Mouse (Mus musculus): Measurements from ENCODE around the gene Calml4. TPM values are rescaled to one million over a fixed set of nuclear protein-coding genes. Genes with fewer than 3 reads are reported as not detected.
A peak's percentile ranks its signal among the peaks of the same experiment; 100 is the strongest.

Calml4 gene
- polyA plus RNA-seq (2015; fragmentation: Nextera tagmentation; extraction: Ambion mirVana) = 15.4 and 19.5 TPM in 2 replicates

DNA sequence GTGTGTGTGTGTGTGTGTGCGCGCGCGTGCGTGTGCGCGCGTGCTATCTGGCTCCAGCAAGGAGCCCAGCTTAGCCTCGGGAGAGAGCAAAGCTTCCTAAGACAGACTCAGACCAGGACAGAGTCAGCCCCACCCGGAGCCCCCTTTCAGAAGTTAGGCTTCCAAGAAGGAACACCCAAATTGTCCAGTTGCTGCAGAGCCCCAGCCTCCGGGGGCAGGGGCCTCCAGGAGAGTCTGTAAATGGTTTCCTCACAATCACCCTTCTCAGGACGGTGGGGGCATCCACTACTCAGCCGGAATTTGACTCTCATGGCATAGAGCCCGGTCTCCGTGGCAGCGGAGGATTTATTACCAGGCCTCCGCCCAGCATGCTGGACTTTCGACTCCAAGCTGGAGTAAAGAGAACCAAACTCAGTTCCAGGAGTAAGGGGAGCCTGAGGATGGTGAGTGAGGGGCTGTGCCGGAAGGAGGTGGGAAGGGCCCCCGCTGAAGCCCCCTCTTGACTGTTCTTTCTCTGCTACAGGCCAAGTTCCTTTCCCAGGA lies at the start of gene Calml4:
Calml4 (plus strand) TSS at position 362 of the 543 bp plus-strand sequence.
- 50% methylated on average over 20 of the region's 20 CpGs for WGBS

GRCm38 (mm10) chr9:62810095-62810494 lies 47.8 kb upstream of the Calml4 start:
- H3K9ac ChIP-seq = peak overlapping the region; percentile 99
- WGBS = 15% methylated on average over 8 of the region's 8 CpGs
- peaks cover 28% of the 10 kb centered on the region for H3K4me1 ChIP-seq (replicated peaks)
- H3K36me3 ChIP-seq = no peaks in the 10 kb centered on the region
- H3K4me3 ChIP-seq = peak overlapping the region; percentile 98
- peak overlapping the region; percentile 65 for H3K4me2 ChIP-seq
- no peaks in the 10 kb centered on the region for H3K9me3 ChIP-seq
- no peaks in the 10 kb centered on the region for H3K27me3 ChIP-seq
- ATAC-seq (ENCODE audit: low FRiP score, low read depth) = no peak
- peak overlapping the region; percentile 99; the same call in 1 of the 2 replicates for H3K27ac ChIP-seq (replicated peaks)

More for the DNA sequence above, at the start of gene Calml4:
- Histone ChIP-seq H3K27me3 (no peaks in the 10 kb centered on the region), H3K4me3 (no peak within 1 kb of the TSS), H3K27ac (replicated peaks) (peak within 1 kb of the TSS; percentile 38), H3K9me3 (no peaks in the 10 kb centered on the region), H3K4me1 (replicated peaks) (peaks cover 16% of the 10 kb centered on the region; the same call in 1 of the 2 replicates), H3K4me2 (peak within 1 kb of the TSS; percentile 3; the same call in 1 of the 2 replicates), H3K9ac (no peak within 1 kb of the TSS), H3K36me3 (no peaks in the 10 kb centered on the region)
- peak; percentile 30; the same call in 1 of the 2 replicates for ATAC-seq (ENCODE audit: low FRiP score, low read depth)

DNA sequence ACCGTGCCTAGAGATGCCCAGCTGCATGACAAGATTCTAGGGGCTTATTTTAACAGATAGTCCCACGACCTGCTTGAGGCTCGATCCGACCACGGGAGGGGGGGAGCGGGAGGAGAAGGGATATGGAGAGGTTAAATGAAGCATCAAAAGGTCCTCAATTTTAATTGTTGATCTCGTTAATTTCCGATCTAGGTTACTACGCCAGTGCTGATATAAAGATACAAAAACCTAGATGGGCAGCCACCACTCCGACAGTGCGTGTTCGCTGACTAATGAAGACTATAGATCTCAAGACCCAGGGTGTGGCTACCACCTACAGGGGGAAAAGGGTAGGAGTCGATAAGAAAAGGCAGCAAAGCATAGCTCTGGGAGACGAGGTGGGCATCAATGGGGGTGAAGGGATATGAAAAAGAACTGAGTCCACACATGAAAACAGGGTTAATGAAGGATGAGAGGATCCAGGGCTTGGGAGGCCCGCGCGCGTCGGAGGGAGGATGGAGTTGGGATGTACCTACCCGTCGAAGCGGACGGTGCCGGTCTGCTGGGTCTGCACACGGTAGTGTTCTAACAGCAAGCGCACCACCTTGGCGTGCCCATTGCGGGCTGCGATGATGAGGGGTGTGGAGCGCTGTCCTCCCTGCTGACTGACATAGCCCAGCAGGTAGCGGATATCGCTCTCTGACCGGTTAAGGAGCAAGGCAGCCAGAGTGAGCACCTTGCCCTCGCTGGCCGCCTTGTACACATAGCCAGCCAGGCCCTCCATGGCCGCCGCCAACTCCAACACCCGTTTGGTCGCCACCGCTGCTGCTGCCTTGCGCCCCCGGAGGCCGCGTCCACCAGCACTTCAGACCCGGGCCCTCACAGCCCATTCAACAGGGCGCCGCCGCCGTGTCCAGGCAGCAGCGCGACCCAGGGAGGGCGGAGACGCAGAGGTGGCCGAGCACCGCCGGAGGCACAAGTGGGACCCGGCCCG lies 47.1 kb upstream of the Calml4 start:
- ATAC-seq (ENCODE audit: low FRiP score, low read depth) = peak; percentile 75
- under 1% methylated on average over 58 of the region's 58 CpGs for WGBS
- no peaks in the 10 kb centered on the region for H3K9me3 ChIP-seq
- peak overlapping the region; percentile 65 for H3K4me2 ChIP-seq
- no peaks in the 10 kb centered on the region for H3K36me3 ChIP-seq
- peak overlapping the region; percentile 99 for H3K9ac ChIP-seq
- peak overlapping the region; percentile 99 for H3K27ac ChIP-seq (replicated peaks)
- H3K27me3 ChIP-seq = no peaks in the 10 kb centered on the region
- H3K4me1 ChIP-seq (replicated peaks) = peaks cover 28% of the 10 kb centered on the region
- H3K4me3 ChIP-seq = peak overlapping the region; percentile 98

- Histone ChIP-seq H3K9ac (peak within 1 kb of the TSS; percentile 99), H3K36me3 (no peaks in the 10 kb centered on the region), H3K27me3 (no peaks in the 10 kb centered on the region), H3K4me1 (replicated peaks) (peaks cover 28% of the 10 kb centered on the region), H3K27ac (replicated peaks) (peak within 1 kb of the TSS; percentile 99), H3K9me3 (no peaks in the 10 kb centered on the region), H3K4me3 (peak within 1 kb of the TSS; percentile 98), H3K4me2 (peak within 1 kb of the TSS; percentile 65)
- WGBS = under 1% methylated on average over 68 of the region's 68 CpGs
- peak; percentile 93 for ATAC-seq (ENCODE audit: low FRiP score, low read depth)
Observed at GRCm38 (mm10) chr9:62811516-62812121, 46.3 kb upstream of the Calml4 start, which contains the start of gene Fem1b. TSS of gene Fem1b (minus strand) at chr9:62811934.

DNA sequence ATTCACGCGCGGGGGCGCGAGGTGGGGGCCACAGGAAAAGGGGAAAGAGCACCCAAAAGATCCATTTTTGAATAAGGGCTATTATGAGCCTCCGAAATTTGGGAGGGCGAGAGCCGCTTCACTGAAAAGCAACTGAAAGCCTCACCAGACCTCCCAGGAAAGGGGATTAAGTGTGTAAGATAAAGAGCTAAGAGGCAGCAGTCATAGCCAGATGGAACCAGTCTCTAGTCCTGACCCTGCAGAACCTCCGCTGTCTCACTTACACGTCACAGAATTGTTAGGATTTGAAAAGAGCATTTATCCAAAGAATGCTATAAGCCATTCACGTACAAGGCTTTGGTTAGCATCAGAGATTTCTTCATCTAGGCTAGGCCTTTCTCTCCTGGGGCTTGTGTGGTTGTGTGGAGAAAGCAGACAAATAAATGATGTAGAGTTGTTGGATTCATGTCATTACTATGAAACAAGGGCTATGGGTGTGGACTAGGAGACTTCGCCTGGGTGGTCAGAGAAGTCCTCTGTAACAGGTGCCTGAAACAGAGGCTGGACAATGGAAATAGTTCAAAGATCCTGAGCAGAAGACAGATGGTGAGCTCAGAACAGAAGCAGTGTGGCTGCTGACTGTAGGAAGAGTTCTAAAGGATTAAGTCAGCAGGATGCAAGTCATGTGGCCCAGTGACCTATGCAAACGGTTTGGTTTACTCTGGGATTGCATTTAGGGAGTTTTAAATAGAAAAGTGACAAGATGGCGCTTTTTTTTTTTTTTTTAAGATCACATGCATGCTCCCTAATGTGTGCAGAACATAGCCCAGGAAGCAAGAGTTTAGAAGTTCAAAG lies 45.4 kb upstream of the Calml4 start:
- H3K27me3 ChIP-seq = no peaks in the 10 kb centered on the region
- ATAC-seq (ENCODE audit: low FRiP score, low read depth) = peak; percentile 27; the same call in 1 of the 2 replicates
- H3K36me3 ChIP-seq = no peaks in the 10 kb centered on the region
- peak overlapping the region; percentile 99 for H3K9ac ChIP-seq
- H3K4me1 ChIP-seq (replicated peaks) = peaks cover 33% of the 10 kb centered on the region
- WGBS = 11% methylated on average over 14 of the region's 14 CpGs
- peak overlapping the region; percentile 98 for H3K4me3 ChIP-seq
- peak overlapping the region; percentile 99 for H3K27ac ChIP-seq (replicated peaks)
- H3K4me2 ChIP-seq = peak overlapping the region; percentile 65
- no peaks in the 10 kb centered on the region for H3K9me3 ChIP-seq

GRCm38 (mm10) chr9:62814751-62815150 lies 43.1 kb upstream of the Calml4 start:
- 89% methylated on average over 2 of the region's 2 CpGs for WGBS
- H3K9ac ChIP-seq = no peak overlapping the region
- no peaks in the 10 kb centered on the region for H3K9me3 ChIP-seq
- no peaks in the 10 kb centered on the region for H3K27me3 ChIP-seq
- no peak overlapping the region for H3K27ac ChIP-seq (replicated peaks)
- no peak overlapping the region for H3K4me3 ChIP-seq
- ATAC-seq (ENCODE audit: low FRiP score, low read depth) = no peak
- no peak overlapping the region for H3K4me2 ChIP-seq
- no peaks in the 10 kb centered on the region for H3K36me3 ChIP-seq
- H3K4me1 ChIP-seq (replicated peaks) = peaks cover 12% of the 10 kb centered on the region

DNA sequence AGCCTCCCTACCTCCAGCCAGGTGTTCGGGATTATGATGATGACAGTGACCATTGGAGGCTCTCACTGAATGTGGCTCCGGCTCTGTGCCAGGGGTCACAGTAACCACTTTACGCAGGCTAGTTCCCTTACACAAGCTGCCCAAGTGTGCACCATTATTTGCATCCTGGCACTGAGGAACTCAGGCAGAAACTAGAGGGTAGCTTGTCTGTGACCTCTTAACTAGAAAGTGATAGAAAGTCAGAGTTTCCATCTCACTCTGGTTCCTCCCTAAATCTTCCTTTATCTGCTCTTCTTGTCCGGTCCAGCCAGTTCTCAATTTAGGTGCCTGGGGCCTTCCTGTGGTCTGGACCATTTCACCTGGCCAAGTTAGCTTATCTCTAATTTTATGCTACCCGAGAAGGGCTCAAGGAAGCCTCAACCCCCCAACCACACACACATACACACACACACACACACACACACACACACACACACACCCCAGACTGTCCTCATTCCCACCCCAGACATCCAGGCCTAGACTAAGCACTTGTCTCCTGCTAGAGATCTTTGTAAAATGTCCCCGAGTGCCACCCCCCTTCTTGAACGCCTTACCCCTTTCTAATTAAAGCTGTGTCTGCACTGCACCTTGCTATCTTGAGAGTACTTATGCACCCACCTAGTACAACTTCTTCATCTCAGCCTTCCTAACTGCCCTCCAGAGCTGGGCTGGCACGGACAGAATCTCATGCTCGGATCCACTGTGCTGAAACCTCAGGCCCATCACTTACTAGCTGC lies 41.4 kb upstream of the Calml4 start:
- H3K36me3 ChIP-seq = no peaks in the 10 kb centered on the region
- ATAC-seq (ENCODE audit: low FRiP score, low read depth) = no peak
- H3K9ac ChIP-seq = no peak overlapping the region
- H3K4me1 ChIP-seq (replicated peaks) = peaks cover 12% of the 10 kb centered on the region
- WGBS = 85% methylated on average over 9 of the region's 9 CpGs
- H3K4me3 ChIP-seq = no peak overlapping the region
- H3K27ac ChIP-seq (replicated peaks) = 0 out of 2 replicates have a peak overlapping the region, but pooled peaks have one; percentile 31
- H3K4me2 ChIP-seq = no peak overlapping the region
- H3K9me3 ChIP-seq = no peaks in the 10 kb centered on the region
- no peaks in the 10 kb centered on the region for H3K27me3 ChIP-seq

- Histone ChIP-seq H3K9ac (no peak overlapping the region), H3K4me2 (no peak overlapping the region), H3K9me3 (no peaks in the 10 kb centered on the region), H3K36me3 (no peaks in the 10 kb centered on the region), H3K27ac (replicated peaks) (0 out of 2 replicates have a peak overlapping the region, but pooled peaks have one; percentile 31), H3K27me3 (no peaks in the 10 kb centered on the region), H3K4me1 (replicated peaks) (peaks cover 11% of the 10 kb centered on the region), H3K4me3 (no peak overlapping the region)
- ATAC-seq (ENCODE audit: low FRiP score, low read depth) = no peak; the same call in 1 of the 2 replicates
- WGBS = 46% methylated on average over 12 of the region's 12 CpGs
Observed at GRCm38 (mm10) chr9:62817099-62817571, 40.7 kb upstream of the Calml4 start.

DNA sequence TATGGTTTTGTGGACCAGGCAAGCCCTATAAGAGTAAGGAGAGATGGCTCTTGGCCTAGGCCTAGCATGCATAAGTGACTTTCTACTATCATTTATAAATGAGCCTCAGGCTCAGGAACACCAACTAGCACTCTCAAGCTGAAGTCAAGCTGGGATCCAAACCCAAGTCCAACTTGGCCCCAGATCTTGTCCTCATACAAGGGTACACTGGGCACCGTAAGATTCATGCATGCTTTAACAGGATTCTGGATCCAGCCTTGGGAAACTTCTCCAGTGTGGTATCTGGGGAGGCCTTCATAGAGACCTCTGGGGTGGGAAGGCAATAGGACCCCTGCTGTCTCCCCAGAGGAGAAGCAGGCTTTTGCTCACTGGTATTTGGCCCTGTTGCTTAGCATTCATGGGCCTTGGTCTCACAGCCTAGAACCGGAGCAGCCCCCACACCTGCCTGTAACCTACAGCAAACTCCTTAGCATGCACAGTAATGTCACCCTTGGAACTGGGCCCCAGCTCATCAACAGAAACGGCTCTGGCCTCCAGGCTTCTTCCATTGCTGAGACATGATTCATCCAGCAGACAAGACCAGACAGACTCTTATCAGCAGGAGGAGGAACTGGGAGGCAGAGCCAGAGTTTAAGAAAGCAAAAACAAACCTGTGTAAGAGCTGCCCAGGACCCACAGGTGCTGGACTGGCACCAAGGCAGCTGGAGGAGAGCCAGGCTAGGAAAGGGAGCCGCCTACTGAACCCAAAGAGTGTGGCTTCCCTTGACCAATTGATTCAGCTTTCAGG lies 39.9 kb upstream of the Calml4 start:
- Histone ChIP-seq H3K36me3 (no peaks in the 10 kb centered on the region), H3K9me3 (no peaks in the 10 kb centered on the region), H3K9ac (no peak overlapping the region), H3K4me3 (no peak overlapping the region), H3K27me3 (no peaks in the 10 kb centered on the region), H3K4me2 (no peak overlapping the region), H3K27ac (replicated peaks) (no peak overlapping the region), H3K4me1 (replicated peaks) (0 out of 2 replicates have a peak, but pooled peaks cover 4% of the 10 kb centered on the region)
- no peak for ATAC-seq (ENCODE audit: low FRiP score, low read depth)
- 71% methylated on average over 4 of the region's 4 CpGs for WGBS

GRCm38 (mm10) chr9:62819494-62819893 lies 38.4 kb upstream of the Calml4 start:
- H3K4me2 ChIP-seq = no peak overlapping the region
- H3K9me3 ChIP-seq = no peaks in the 10 kb centered on the region
- no peaks in the 10 kb centered on the region for H3K27me3 ChIP-seq
- no peaks in the 10 kb centered on the region for H3K36me3 ChIP-seq
- H3K9ac ChIP-seq = no peak overlapping the region
- WGBS = 76% methylated on average over 3 of the region's 3 CpGs
- no peak overlapping the region for H3K27ac ChIP-seq (replicated peaks)
- H3K4me1 ChIP-seq (replicated peaks) = 0 out of 2 replicates have a peak, but pooled peaks cover 4% of the 10 kb centered on the region
- no peak for ATAC-seq (ENCODE audit: low FRiP score, low read depth)
- no peak overlapping the region for H3K4me3 ChIP-seq
